Mouse (Mus musculus) thymus, postnatal 36 days (tissue): Measurements from ENCODE around the gene Resp18.

ENCODE experiments used
- DNase-seq, 2 experiments: peaks; one replicate each; pipeline ENCODE4 v3.0.0; 2022; ENCODE audit warnings: mixed read lengths in 2 of 2

Gene Resp18

GRCm38 (mm10) chr1:75278228-75278627, at the start of gene Resp18:
TSS of gene Resp18 (minus strand) at chr1:75278415.
- no peak for DNase-seq

DNA sequence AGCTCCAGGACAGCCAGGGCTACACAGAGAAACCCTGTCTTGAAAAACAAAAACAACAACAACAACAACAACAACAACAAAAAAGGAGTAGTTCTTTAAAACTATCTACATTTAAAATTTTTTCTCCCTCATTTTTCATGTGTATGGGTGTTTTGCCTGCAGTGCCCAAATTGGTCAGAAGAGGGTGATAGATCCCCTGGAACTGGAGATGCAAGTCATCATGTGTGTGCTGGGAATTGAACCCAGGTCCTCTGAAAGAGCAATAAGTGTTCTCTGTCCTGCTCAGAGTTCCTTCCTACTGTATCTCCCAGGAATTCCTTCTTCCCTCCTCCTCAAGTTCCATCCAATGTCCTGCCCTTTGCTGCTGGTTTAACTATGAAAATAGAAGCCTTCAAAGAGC, 49.2 kb upstream of the Resp18 start:
- DNase-seq: no peak

- DNase-seq: no peak
These were observed 41.0 kb upstream of the Resp18 start for GRCm38 (mm10) chr1:75319166-75319565.

- no peak for DNase-seq
These were observed 40.5 kb upstream of the Resp18 start for GRCm38 (mm10) chr1:75318736-75319135.

DNA sequence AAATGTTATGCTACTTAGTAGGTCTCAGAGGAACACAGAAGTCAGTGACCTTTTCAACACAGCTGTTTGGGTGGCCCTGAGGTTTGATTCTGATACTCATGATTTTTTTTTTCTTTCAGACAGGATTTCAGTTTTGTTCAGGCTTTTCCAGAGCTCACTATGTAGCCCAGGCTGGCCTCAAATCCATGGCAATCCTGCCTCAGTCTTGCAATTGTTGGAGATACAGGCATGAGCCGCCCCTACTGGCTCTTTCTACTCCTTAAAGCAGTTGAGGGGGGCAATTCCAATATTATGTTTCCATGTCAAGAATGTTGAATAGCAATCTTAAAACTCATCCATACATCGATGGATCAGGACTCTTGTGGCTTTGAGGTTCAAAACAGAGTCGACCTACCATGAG, 40.1 kb upstream of the Resp18 start:
- peak in 1 of 2 experiments; percentile 18 for DNase-seq

DNA sequence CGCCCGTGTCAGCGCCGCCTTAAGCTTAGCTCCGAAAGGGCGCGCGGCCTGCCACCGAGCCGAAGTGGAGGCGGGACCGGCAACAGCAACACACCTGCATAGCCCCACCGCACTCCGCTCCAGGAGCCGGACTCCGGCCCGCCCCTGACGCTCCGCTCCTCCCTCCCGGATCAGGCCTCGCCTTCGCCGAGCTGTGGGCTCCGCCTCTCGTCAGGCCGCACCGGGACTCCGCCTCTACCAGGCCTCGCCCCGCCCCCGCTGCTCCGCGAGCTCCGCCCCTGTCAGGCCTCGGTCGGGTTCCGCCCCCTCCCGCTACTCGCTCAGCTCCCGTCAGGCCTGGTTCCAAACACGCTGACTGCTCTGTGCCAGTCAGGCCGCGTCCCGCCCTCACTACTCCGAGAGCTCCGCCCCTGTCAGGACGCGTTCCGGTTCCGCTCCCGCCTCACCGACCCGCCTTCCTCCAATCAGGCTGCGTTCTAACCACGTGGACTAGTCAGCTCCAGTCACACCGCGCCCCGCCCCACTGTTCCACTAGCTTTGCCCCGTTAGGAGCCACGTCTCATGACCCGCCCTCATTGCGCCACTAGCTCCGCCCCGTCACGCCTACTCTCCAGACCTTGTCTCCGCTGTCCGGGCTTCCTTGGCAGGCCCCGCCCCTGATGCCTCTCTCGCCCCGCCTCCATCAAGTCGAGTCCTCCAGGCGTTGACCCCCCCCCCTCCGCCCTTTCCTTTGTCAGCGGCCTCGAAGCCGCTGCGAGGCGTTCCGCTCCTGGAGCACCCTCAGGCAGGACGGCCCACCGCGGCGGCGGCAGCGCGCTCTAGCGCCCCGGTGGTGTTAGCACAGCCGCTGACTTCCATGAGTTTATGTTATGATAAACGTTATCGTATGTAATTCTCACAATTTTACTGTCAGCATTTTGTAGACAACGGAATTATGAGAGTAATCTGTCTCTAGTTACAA, 39.3 kb upstream of the Resp18 start, which contains the start of gene Dnpep:
Dnpep (minus strand) TSS at position 750 of the 961 bp plus-strand sequence.
- DNase-seq: peak; percentile 100

DNA sequence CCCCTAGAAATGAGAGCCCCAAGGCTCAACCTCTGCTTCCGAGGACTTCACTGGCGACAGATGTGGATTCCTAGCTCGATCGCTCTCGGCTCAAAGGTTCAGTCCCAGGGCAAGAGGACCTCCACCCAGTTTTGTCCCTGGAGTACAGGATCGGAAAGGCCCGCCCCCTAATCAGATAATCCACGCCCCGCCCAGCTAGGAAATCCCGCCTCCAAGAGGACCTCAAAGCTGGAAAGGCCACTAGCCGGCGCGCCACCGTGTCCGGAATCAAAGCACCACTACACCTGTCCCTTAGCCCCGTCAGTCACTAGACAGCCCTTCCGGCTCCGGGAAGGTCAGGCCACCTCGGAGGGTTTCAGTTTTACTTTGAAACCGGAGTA, 38.6 kb upstream of the Resp18 start:
- DNase-seq: no peak

DNA sequence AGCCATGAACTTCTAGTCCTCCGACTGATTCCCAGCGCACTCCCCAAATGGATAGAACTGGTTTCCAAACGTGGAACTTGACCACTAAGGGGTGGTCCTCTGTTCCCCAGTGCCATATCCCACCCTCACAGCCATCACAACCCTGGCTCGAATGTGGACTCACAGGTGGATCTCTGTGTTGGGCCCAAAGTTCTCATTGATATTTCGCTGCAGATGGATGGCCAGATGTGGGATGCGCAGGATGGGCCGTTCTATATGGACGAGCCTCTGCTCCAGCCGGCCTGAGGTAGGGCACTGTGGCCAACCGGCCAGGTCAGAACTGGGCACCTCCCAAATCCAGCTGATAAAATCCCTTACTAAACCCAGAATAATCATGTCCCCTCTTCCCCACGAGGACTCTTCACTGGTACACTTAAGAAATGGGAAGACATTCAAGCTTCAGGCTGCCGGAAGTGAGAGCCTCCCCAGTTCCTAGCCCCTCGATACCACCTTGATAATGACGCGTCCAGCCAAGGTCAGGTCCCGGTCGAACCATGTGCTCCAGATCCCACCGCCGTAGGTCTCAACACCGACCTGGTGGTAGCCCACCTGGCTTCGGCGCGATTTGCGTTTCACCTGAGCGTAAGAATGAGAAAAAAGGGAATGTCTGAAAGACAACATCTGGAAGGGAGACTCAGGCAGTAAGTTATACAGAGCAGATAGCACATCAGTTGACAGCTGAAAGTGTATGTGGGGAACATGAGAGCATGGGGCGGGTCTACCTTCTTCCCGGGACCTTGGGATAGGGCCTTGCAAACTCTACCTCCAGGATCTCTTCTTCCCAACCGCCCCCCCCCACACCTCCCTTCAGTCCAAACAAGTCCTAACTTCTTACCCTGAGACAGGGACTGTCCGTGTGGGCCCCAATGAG, 37.5 kb upstream of the Resp18 start:
- DNase-seq: peak in 1 of 2 experiments; percentile 21

GRCm38 (mm10) chr1:75315011-75315410, 36.8 kb upstream of the Resp18 start:
- DNase-seq: peak in 1 of 2 experiments; percentile 10

DNA sequence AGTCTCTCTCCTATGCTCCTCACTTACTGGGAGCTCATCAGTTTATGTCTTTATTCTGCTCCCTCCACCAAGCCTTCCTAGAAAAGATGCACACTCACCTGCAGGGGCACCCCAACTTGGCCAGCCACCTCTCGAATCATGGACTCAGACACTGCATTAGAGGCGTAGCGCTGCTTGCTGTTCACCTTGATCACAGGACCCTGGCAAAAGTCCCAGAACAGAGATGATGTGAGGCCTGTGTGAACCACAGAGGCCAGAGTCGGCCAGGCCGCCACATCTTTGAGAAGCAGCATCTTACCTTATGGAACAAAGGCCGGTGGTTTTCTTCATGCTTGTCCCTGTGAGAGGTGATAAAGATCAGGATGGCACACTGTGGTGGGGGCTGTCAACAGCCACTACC, 33.5 kb upstream of the Resp18 start:
- DNase-seq: no peak

DNA sequence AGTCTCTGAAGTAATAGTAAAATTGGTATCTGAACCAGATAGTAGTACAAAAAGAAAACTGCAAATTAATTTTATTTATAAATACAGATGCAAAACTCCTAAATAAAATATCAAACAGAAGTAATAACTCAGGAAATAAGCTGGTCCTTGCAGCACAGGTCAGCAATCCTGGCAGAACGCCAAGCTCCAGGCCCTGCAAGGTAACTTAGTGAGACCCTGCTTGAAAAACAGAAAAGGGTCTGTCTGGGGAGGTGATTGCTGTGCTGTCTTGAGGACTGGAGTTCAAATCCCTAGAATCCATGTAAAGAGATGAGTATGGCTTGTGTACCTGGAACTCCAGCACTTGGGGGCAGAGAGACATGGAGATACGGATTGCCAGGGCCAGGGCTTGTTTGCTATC, 26.4 kb upstream of the Resp18 start:
- DNase-seq: no peak

- no peak for DNase-seq
These were observed 16.1 kb upstream of the Resp18 start for GRCm38 (mm10) chr1:75294294-75294693.

GRCm38 (mm10) chr1:75293331-75293701, 15.1 kb upstream of the Resp18 start:
- no peak for DNase-seq

GRCm38 (mm10) chr1:75292476-75293330, 14.5 kb upstream of the Resp18 start:
- DNase-seq: no peak

GRCm38 (mm10) chr1:75291321-75291720, 13.1 kb upstream of the Resp18 start:
- DNase-seq: no peak

DNA sequence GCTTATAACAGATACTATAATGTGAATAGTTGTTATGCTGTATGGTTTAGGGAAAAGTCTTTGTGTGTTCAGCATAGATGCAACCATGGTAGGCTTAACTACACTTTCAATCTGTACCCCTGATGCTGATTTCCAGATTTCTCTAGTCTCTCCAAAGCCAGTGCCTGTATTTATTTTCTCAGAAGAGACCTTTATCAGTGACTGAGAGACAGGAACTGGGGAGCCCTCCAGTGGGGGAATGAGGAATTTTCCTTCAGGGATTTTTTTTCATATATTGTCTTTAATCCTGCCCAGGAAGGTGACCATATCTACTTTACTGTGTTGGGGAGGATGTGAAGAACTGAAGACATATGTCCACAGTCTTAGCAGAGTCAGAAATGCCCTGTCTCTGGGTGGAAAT, 12.4 kb upstream of the Resp18 start:
- DNase-seq: no peak

DNA sequence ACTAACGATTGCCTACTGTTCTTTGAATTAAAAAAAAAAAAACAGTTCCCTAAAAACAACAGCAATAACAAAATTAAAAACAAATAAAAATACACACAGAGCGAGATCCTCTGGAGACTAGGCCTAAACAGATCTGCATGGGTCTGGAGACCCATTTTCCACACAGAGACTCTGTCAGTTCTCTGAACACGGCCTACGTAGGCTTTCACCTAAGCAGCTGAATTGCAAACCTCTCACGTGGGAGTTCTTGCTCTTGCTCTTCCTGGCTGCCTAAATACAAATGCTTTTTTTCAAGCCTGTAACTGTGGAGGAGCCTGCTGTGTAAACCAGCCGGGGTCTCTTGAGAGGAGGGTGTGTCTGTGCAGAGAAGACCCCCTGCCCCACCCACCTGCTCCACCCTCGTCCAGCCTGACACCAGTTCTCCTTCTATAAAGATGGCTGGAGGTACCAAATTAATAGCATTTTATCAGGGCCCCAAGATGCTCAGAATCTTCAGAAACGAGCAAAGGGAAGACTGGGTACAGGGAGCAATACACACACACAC, 11.7 kb upstream of the Resp18 start:
- DNase-seq: no peak

DNA sequence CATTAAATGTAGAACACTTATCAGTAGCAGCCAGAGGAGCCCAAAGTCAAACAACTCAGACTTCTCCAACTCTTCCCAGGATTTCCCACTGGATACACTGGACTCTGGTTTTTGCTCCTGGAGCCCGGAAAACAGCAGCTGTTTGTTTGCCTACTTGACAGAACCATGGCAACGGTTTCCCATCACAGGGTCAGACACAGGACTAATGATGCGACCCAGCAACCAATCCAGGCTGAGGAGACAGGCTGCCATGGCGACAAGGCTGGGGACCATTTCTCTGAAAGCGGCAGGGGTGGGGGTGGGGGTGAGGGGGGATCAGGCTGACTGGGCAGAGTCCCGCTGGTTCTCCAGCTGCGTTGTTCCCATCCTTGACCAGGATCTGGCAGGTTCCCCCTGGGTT, 11.2 kb upstream of the Resp18 start:
- DNase-seq: no peak

- no peak for DNase-seq
These were observed 6.7 kb upstream of the Resp18 start for GRCm38 (mm10) chr1:75284911-75285310.

GRCm38 (mm10) chr1:75283017-75283416, 4.8 kb upstream of the Resp18 start:
- DNase-seq: no peak

DNA sequence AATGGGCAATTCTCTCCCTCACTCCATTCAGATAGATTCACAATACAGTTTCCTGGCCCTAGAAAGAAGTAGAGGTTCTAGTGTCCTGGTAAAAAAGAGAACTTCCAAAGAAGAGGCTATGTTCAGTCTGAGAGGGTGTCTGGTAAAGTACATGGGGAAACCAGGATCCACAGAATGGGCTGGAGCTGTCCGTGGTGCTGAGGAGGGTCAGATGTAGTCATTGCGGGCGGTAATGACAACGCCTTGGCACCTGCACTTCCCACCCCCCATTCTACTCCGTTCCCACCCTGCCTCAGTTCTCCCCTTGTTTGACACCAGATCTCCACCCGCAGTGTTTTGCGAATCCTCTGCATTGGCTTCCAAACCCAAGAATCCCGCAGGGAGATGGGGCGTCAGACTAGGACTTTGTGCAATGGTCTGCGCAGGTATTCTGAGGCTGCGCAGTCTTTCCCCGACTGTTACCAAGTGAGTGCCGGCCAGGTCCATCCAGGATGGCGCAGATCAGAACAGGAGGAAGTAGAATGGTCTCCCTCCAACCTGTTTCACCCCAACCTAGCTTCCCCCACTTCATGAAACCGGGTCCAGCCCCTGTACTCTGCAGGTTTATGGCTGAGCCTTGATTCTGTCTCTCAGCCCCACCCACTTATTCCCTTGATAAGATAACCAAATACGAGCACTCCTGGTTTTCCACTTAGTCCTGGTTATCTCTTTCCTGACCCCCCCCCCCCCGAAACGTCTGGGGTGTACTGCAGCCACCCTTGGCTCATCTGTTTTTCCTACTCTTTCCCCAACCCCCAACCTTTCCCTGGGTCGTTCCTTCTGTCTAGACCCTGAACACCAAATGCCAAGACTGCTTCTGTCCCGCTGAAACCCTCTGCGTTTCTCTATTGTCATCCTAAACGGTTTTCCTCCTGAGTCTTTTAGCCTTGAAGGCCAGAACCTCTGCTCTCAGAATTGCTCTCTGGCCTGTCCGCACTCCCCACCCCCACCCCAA, 723 bp downstream of the Resp18 start:
- DNase-seq: peak; percentile 12 to 28
